Mouse (Mus musculus) cerebellum, adult 2 months (tissue): Measurements from ENCODE around the gene Srf.

ENCODE experiments used
- CTCF ChIP-seq: fragments of 200-500 bp; IDR thresholded peaks from 2 replicates; pipeline ENCODE4 v1.5.1; 2011; ENCODE audit warnings: low read depth, mild to moderate bottlenecking, control low read depth, low read length, moderate library complexity, borderline replicate concordance; ENCODE audit not compliant: insufficient read depth
- POLR2A ChIP-seq: fragments of 200-500 bp; IDR thresholded peaks from 2 replicates; pipeline ENCODE4 v1.6.1; 2011; ENCODE audit warnings: low read length, control low read depth, borderline replicate concordance; ENCODE audit not compliant: insufficient read depth

DNA sequence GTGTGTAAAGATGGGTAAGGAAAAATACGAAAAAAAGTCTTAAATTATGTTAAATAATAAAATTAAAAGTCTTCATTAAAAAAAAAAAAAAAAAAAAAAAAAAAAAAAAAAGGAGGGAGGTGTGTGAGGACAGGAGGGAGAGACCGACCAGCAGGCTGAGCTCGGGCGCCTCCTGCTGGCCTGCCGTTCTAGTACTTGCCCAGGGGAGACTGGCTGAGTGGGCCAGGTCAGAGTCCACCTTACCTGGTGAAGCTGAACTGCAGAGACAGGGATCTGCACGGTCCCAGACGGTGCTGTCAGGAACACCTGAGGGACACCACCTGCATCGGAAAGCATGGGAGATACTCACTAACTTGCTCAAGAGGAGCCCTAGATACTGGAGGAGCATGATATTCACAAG lies 6.8 kb downstream of the Srf start:
- peak; percentile 60 for TF ChIP-seq CTCF
- TF ChIP-seq POLR2A: no peak
